Mouse (Mus musculus) testis, adult 2 months (tissue): ENCODE measurements around the gene Bzw2.

Experiments used
- CTCF ChIP-seq: fragments of 200-500 bp; IDR thresholded peaks from 2 replicates; pipeline ENCODE4 v1.5.1; 2012; ENCODE audit warnings: low read depth, mild to moderate bottlenecking, inconsistent platforms, low read length, moderate library complexity; ENCODE audit not compliant: control insufficient read depth, insufficient read depth, insufficient replicate concordance
- POLR2A ChIP-seq: fragments of 200-500 bp; IDR thresholded peaks from 2 replicates; pipeline ENCODE4 v1.6.1; 2012; ENCODE audit warnings: low read depth, mild to moderate bottlenecking, inconsistent platforms, low read length, moderate library complexity; ENCODE audit not compliant: control insufficient read depth

GRCm38 (mm10) chr12:36194976-36195375, 37.1 kb upstream of the Bzw2 start:
- TF ChIP-seq CTCF (no peak), POLR2A (no peak)
